ENCODE assay signal across 8 mouse cellular contexts in the genomic region with DNA sequence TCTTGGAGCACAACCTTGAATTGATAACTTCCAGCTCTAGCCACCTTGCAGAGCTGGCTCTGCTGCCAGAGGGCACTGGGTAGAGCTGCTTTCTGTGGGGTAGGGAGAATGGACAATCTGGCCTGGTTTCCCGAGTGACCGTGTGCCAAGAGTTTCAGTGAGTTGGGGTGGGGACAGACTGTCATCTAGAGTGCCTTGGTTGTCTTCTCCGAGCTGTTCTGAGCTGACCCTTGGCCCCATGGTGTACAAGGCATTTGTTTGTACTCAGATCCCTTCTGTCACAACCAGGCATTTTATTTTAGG. TPM values are rescaled to one million over a fixed set of nuclear protein-coding genes. Genes with fewer than 3 reads are reported as not detected.
DNase-seq lines count a peak whose midpoint lies in the region; ATAC-seq and TF ChIP-seq lines count a peak whose summit lies in the region.

No protein-coding gene starts in this region.

- peaks cover 7% of the 10 kb centered on the region; the same call in 1 of the 2 replicates for H3K36me3 ChIP-seq in heart, embryonic 12.5 days
- H3K36me3 ChIP-seq in kidney, embryonic 16.5 days (ENCODE audit: insufficient read depth, low read length): no peaks in the 10 kb centered on the region
- no peaks in the 10 kb centered on the region for H3K36me3 ChIP-seq in macrophage (ENCODE audit: inconsistent target)

- H3K9ac ChIP-seq in heart, embryonic 12.5 days: peak overlapping the region; percentile 99
- H3K9ac ChIP-seq in kidney, embryonic 16.5 days (replicated peaks; ENCODE audit: low read length): peak overlapping the region; percentile 96

- no peaks in the 10 kb centered on the region for H3K9me3 ChIP-seq in heart, embryonic 12.5 days (replicated peaks)
- no peaks in the 10 kb centered on the region for H3K9me3 ChIP-seq in kidney, embryonic 16.5 days (ENCODE audit: low read length)

- H3K79me2 ChIP-seq in macrophage (ENCODE audit: inconsistent target): peaks cover 63% of the 10 kb centered on the region

- H3K4me3 ChIP-seq in layer of hippocampus, adult 2 months: peak overlapping the region; percentile 84
- H3K4me3 ChIP-seq in cerebellum, adult 2 months (replicated peaks; ENCODE audit: insufficient read depth, low read depth, low read length): peak overlapping the region; percentile 25
- peak overlapping the region; percentile 97 for H3K4me3 ChIP-seq in heart, embryonic 12.5 days
- H3K4me3 ChIP-seq in kidney, embryonic 16.5 days (ENCODE audit: low read length): peak overlapping the region; percentile 61
- H3K4me3 ChIP-seq in macrophage (ENCODE audit: inconsistent target): peak overlapping the region; percentile 88

- no peak for ATAC-seq in heart, embryonic 12.5 days (ENCODE audit: insufficient number of reproducible peaks, low FRiP score)
- ATAC-seq in kidney, embryonic 16.5 days (ENCODE audit: low FRiP score, low TSS enrichment): no peak

- DNase-seq in layer of hippocampus, adult 2 months (ENCODE audit: low spot score in 2 of 2): no peak
- DNase-seq in layer of hippocampus, postnatal 10 days (ENCODE audit: low spot score in 2 of 2): no peak
- peak; percentile 69 to 79 for DNase-seq in cerebellum, adult 2 months
- no peak for DNase-seq in layer of hippocampus, adult 18-20 months (ENCODE audit: low spot score in 2 of 2)
- DNase-seq in embryo, embryonic 11 days: no peak

- H3K4me1 ChIP-seq in cerebellum, adult 2 months (ENCODE audit: control insufficient read depth, insufficient read depth, low read length): peaks cover 11% of the 10 kb centered on the region
- peaks cover 64% of the 10 kb centered on the region for H3K4me1 ChIP-seq in heart, embryonic 12.5 days (replicated peaks)
- H3K4me1 ChIP-seq in kidney, embryonic 16.5 days (ENCODE audit: insufficient read depth, low read length): peaks cover 52% of the 10 kb centered on the region

- WGBS in cerebellum, adult 2 months: 1% methylated on average over 3 of the region's 3 CpGs
- 20% methylated on average over 3 of the region's 3 CpGs for WGBS in heart, embryonic 12.5 days
- WGBS in kidney, embryonic 16.5 days: 40% methylated on average over 3 of the region's 3 CpGs
- WGBS in macrophage (ENCODE audit: missing documents): 22% methylated on average over 2 of the region's 3 CpGs

- no peak for TF ChIP-seq POLR2A in cerebellum, adult 2 months (IDR thresholded peaks at IDR 0.05; ENCODE audit: borderline replicate concordance, insufficient read depth, low read length)

- peak overlapping the region; percentile 76 for H3K4me2 ChIP-seq in heart, embryonic 12.5 days
- H3K4me2 ChIP-seq in kidney, embryonic 16.5 days (replicated peaks; ENCODE audit: low read depth, low read length): peak overlapping the region; percentile 86

- no peaks in the 10 kb centered on the region for H3K27me3 ChIP-seq in cerebellum, adult 2 months (ENCODE audit: control insufficient read depth, insufficient read depth, low read length)
- no peaks in the 10 kb centered on the region for H3K27me3 ChIP-seq in heart, embryonic 12.5 days (replicated peaks)
- H3K27me3 ChIP-seq in kidney, embryonic 16.5 days (ENCODE audit: insufficient read depth, low read length): no peaks in the 10 kb centered on the region

- H3K27ac ChIP-seq in layer of hippocampus, adult 2 months: peak overlapping the region; percentile 90; the same call in 1 of the 2 replicates
- H3K27ac ChIP-seq in cerebellum, adult 2 months (ENCODE audit: insufficient read depth, low read length): no peak overlapping the region; the same call in 1 of the 2 replicates
- no peak overlapping the region for H3K27ac ChIP-seq in heart, embryonic 12.5 days (ENCODE audit: poor library complexity, severe bottlenecking)
- peak overlapping the region; percentile 99 for H3K27ac ChIP-seq in kidney, embryonic 16.5 days (ENCODE audit: low read length)
- H3K27ac ChIP-seq in macrophage: peak overlapping the region; percentile 96

- TF ChIP-seq CTCF in layer of hippocampus, adult 2 months (conservative IDR thresholded peaks at IDR 0.05): no peak
- no peak for TF ChIP-seq CTCF in cerebellum, adult 2 months (IDR thresholded peaks at IDR 0.05; ENCODE audit: borderline replicate concordance, insufficient read depth, low read depth, low read length)

RNA-seq across cellular contexts. Expression of a gene that starts 3.8 kb away (rescaled TPM):
- 10 to 100 TPM; 21.4 to 27.3 TPM for total RNA-seq in layer of hippocampus, adult 2 months (2021)
- total RNA-seq in layer of hippocampus, postnatal 10 days (2021): 10 to 100 TPM; 18.3 to 19.8 TPM
- 10.9 and 11.0 TPM in 2 replicates for polyA plus RNA-seq in cerebellum, adult 2 months (2012; rRNA removed)
- 13.5 and 13.7 TPM in 2 replicates for polyA plus RNA-seq in heart, embryonic 12.5 days (2016; fragmentation: Nextera tagmentation; extraction: Ambion mirVana)
- 22.6 and 24.7 TPM in 2 replicates for polyA plus RNA-seq in kidney, embryonic 16.5 days (2015; fragmentation: Nextera tagmentation; extraction: Ambion mirVana)
- 100 to 1,000 TPM in 9 of 26 experiments, 10 to 100 TPM in 17; 10.9 to 127 (median 87.0) TPM for total RNA-seq in macrophage (2018; cell fraction: chromatin; rRNA removed)
- total RNA-seq in macrophage (2018; cell fraction: cytosol; rRNA removed): 10 to 100 TPM; 18.9 to 85.9 (median 65.4) TPM
- total RNA-seq in macrophage (2018; cell fraction: nucleus; rRNA removed): 100 to 1,000 TPM in 9 of 26 experiments, 10 to 100 TPM in 17; 15.7 to 151 (median 83.9) TPM
- polyA plus RNA-seq in macrophage (2018): 33.7 to 69.0 TPM (median 50.1 TPM) in 3 replicates
- total RNA-seq in layer of hippocampus, adult 18-20 months (2021): 10 to 100 TPM; 25.6 to 26.0 TPM

Comparison
In these comparisons a context has a peak if more than half of its experiments do, and no peak if none do; other contexts are left out.
1. DNase-seq: peak in cerebellum, adult 2 months (2 of 2); none in layer of hippocampus, adult 2 months (0 of 2), layer of hippocampus, postnatal 10 days (0 of 2), layer of hippocampus, adult 18-20 months (0 of 2) and embryo, embryonic 11 days (single experiment).
2. H3K27ac ChIP-seq: peak in layer of hippocampus, adult 2 months (single experiment), kidney, embryonic 16.5 days (single experiment) and macrophage (single experiment); none in cerebellum, adult 2 months (single experiment) and heart, embryonic 12.5 days (single experiment).
3. H3K4me3 ChIP-seq: peak in every context shown above with its lines; median percentile 97 in heart, embryonic 12.5 days; 88 in macrophage; 84 in layer of hippocampus, adult 2 months; 61 in kidney, embryonic 16.5 days; 25 in cerebellum, adult 2 months.